Mouse (Mus musculus): ENCODE results near the gene Zfp101.

Gene Zfp101

GRCm38 (mm10) chr17:33394182-33395034 is at the start of gene Zfp101:
Zfp101 (minus strand) TSS chr17:33394641.
- peak; percentile 46 for DNase-seq (ENCODE audit: low spot score)

GRCm38 (mm10) chr17:33441159-33441558 is 46.7 kb upstream of the Zfp101 start:
- DNase-seq (ENCODE audit: low spot score) = no peak

GRCm38 (mm10) chr17:33439922-33440321 is 45.5 kb upstream of the Zfp101 start:
- no peak for DNase-seq (ENCODE audit: low spot score)

GRCm38 (mm10) chr17:33439148-33439547 is 44.7 kb upstream of the Zfp101 start:
- DNase-seq (ENCODE audit: low spot score) = peak; percentile 19

- DNase-seq (ENCODE audit: low spot score) = no peak
These were observed 37.8 kb upstream of the Zfp101 start, which contains the start of gene Actl9 for GRCm38 (mm10) chr17:33432019-33432946. Actl9 (plus strand) TSS chr17:33432896.

GRCm38 (mm10) chr17:33392271-33392670 is 2.2 kb downstream of the Zfp101 start:
- DNase-seq (ENCODE audit: low spot score) = no peak

- DNase-seq (ENCODE audit: low spot score) = no peak
These were observed 8.7 kb downstream of the Zfp101 start for GRCm38 (mm10) chr17:33385705-33386104.

- no peak for DNase-seq (ENCODE audit: low spot score)
These were observed 21.6 kb downstream of the Zfp101 start for GRCm38 (mm10) chr17:33372795-33373194.

GRCm38 (mm10) chr17:33358411-33359384 is 35.7 kb downstream of the Zfp101 start, which contains the start of gene Zfp81:
Zfp81 (minus strand) TSS chr17:33358878.
- DNase-seq (ENCODE audit: low spot score) = peak; percentile 58

- DNase-seq (ENCODE audit: low spot score) = no peak
These were observed 41.5 kb downstream of the Zfp101 start for GRCm38 (mm10) chr17:33352981-33353380.
